Mouse (Mus musculus) embryonic facial prominence, embryonic 14.5 days (tissue): ENCODE results near the gene Gm6351. TPM values are rescaled to one million over a fixed set of nuclear protein-coding genes. Genes with fewer than 3 reads are reported as not detected.
"Not testable (repeated sequence)": the region's sequence is repeated elsewhere in the genome, so short reads cannot be mapped to it uniquely, and the experiment has no call there.

Experiments used
- ATAC-seq: fragments of 200-750 bp; cut with Nextera tagmentation; 2 replicates; pipeline ENCODE4 v1.8.0; 2017; ENCODE audit warnings: low read depth, moderate number of reproducible peaks, moderate TSS enrichment
- DNase-seq: peaks from one replicate; pipeline ENCODE4 v3.0.0-alpha.2; 2015; ENCODE audit warnings: low spot score
- H3K27ac ChIP-seq: fragments of 300-500 bp; sonication (generic); replicated peaks from 2 replicates; pipeline ENCODE4 v1.5.1; 2014; ENCODE audit warnings: low read depth, mild to moderate bottlenecking, low read length, moderate library complexity
- H3K27me3 ChIP-seq: fragments of 300-500 bp; sonication (generic); replicated peaks from 2 replicates; pipeline ENCODE4 v1.6.1; 2014; ENCODE audit warnings: low read length; ENCODE audit not compliant: control insufficient read depth, insufficient read depth
- H3K36me3 ChIP-seq: fragments of 300-500 bp; sonication (generic); 2 replicates; pipeline ENCODE4 v1.6.1; 2014; ENCODE audit warnings: low read length, mixed read lengths; ENCODE audit not compliant: control insufficient read depth, insufficient read depth
- H3K4me1 ChIP-seq: fragments of 300-500 bp; sonication (generic); 2 replicates; pipeline ENCODE4 v1.6.1; 2014; ENCODE audit warnings: antibody characterized with exemption, low read length; ENCODE audit not compliant: control insufficient read depth, insufficient read depth
- H3K4me2 ChIP-seq: fragments of 300-500 bp; sonication (generic); 2 replicates; pipeline ENCODE4 v1.6.1; 2014; ENCODE audit warnings: low read depth, mild to moderate bottlenecking, low read length, moderate library complexity, mixed read lengths
- H3K4me3 ChIP-seq: fragments of 300-500 bp; sonication (generic); 2 replicates; pipeline ENCODE4 v1.5.1; 2014; ENCODE audit warnings: low read depth, mild to moderate bottlenecking, low read length
- H3K9ac ChIP-seq: fragments of 300-500 bp; sonication (generic); 2 replicates; pipeline ENCODE4 v1.6.1; 2014; ENCODE audit warnings: low read depth, mild to moderate bottlenecking, low read length, moderate library complexity, mixed read lengths
- H3K9me3 ChIP-seq: fragments of 300-500 bp; sonication (generic); 2 replicates; pipeline ENCODE4 v1.6.1; 2016; ENCODE audit warnings: low read length; ENCODE audit not compliant: control insufficient read depth
- WGBS: fragments of 180-500 bp; shearing (Covaris S2); extraction: QIAGEN DNeasy Blood & Tissue Kit; methylation state at CpG from one replicate; pipeline ENCODE4 v1.1.7; 2014; 5-methylcytosine and 5-hydroxymethylcytosine counted together
- polyA plus RNA-seq: library from polyadenylated mRNA; unstranded; fragments of >200 nt; fragmentation: Nextera tagmentation; extraction: Ambion mirVana; gene quantifications from 2 replicates; pipeline ENCODE4 v1.2.1, GENCODE M21; 2014

Gene Gm6351
- not detected in 2 replicates for polyA plus RNA-seq

GRCm38 (mm10) chr5:94076085-94076484 is at the start of gene Gm6351:
Gene Gm6351, plus strand, starts transcription at chr5:94076385.
- not testable (repeated sequence) for H3K27ac ChIP-seq, ATAC-seq, H3K4me3 ChIP-seq, H3K36me3 ChIP-seq, H3K4me2 ChIP-seq, DNase-seq, H3K27me3 ChIP-seq, H3K9me3 ChIP-seq, H3K4me1 ChIP-seq, H3K9ac ChIP-seq
- WGBS, result no CpG with 5 or more reads among the region's 3 CpGs

DNA sequence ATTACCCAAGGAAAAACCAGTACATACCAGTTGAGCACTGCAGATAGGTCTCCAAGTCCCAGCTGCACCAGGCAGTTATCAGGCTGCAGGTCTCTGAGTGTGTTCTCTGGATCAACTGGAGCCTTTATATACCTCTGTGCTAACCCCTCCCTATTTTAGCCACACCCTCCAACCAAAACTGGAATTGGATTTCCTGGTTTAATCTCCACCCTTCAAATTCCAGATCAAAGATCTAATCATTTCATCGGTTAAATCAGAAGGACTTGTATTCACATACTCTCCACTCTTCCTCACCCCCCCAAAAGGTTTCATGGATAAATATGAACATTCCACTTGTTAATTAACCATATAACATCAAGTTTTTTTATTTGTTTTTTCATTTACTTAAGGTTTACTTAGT is 5.7 kb upstream of the Gm6351 start, which contains the start of gene BC061212:
BC061212 (minus strand) TSS at position 101 of the 400 bp plus-strand sequence.
- not testable (repeated sequence) for H3K9me3 ChIP-seq, H3K27me3 ChIP-seq, H3K4me1 ChIP-seq, H3K4me2 ChIP-seq, H3K27ac ChIP-seq, H3K9ac ChIP-seq, ATAC-seq, DNase-seq, H3K36me3 ChIP-seq, H3K4me3 ChIP-seq
- WGBS, result no CpG with 5 or more reads among the region's 1 CpGs

Other genes with a start within 250 kb of the Gm6351 start
- gene Gm7792, start 232.6 kb upstream of the Gm6351 start, polyA plus RNA-seq, result not detected in 2 replicates
- gene Gm16429, start 147.3 kb upstream of the Gm6351 start, polyA plus RNA-seq, result not detected in 2 replicates
- not detected in 2 replicates for gene BC061212, start 5.8 kb upstream of the Gm6351 start, polyA plus RNA-seq
- gene Gm3106, start 141.6 kb downstream of the Gm6351 start, polyA plus RNA-seq, result not detected in 2 replicates
- not detected in 2 replicates for gene A430089I19Rik, start 230.4 kb downstream of the Gm6351 start, polyA plus RNA-seq
- not detected in 2 replicates for gene Gm6502, start 238.1 kb downstream of the Gm6351 start, polyA plus RNA-seq